Mouse (Mus musculus) ES-E14 (cell line): Measurements from ENCODE around the gene Nlrp4c. TPM values are rescaled to one million over a fixed set of nuclear protein-coding genes. Genes with fewer than 3 reads are reported as not detected.
"Not testable (repeated sequence)": the region's sequence is repeated elsewhere in the genome, so short reads cannot be mapped to it uniquely, and the experiment has no call there.

ENCODE experiments used
- DNase-seq: peaks from one replicate; pipeline ENCODE4 v3.0.0-alpha.2; 2013; ENCODE audit warnings: low read depth, low spot score
- H3K27ac ChIP-seq: 2 replicates; pipeline ENCODE4 v1.5.1; 2012; ENCODE audit warnings: low read depth, mild to moderate bottlenecking, low read length, moderate library complexity, mixed read lengths; ENCODE audit not compliant: poor library complexity, insufficient read depth, severe bottlenecking
- H3K36me3 ChIP-seq: 2 replicates; pipeline ENCODE4 v1.6.1; 2012; ENCODE audit warnings: mild to moderate bottlenecking, low read length, moderate library complexity, mixed read lengths; ENCODE audit not compliant: control insufficient read depth, poor library complexity, insufficient read depth, severe bottlenecking
- H3K4me1 ChIP-seq, 2 experiments: fragments of 150-350 bp in 1 of 2; sonication (generic) in 1 of 2; 2 replicates each; pipeline ENCODE4 v1.6.1; 2012; ENCODE audit warnings: low read length in 2 of 2, mild to moderate bottlenecking in 1 of 2, mixed read lengths in 1 of 2; ENCODE audit not compliant: control insufficient read depth in 2 of 2, insufficient read depth in 2 of 2, poor library complexity in 1 of 2
- H3K4me3 ChIP-seq, 2 experiments: fragments of 150-350 bp in 1 of 2; sonication (generic) in 1 of 2; 2 replicates each; pipeline ENCODE4 v1.5.1; 2012; ENCODE audit warnings: low read length in 2 of 2, low read depth in 1 of 2, mild to moderate bottlenecking in 1 of 2, mixed read lengths in 1 of 2; ENCODE audit not compliant: insufficient read depth in 1 of 2, poor library complexity in 1 of 2, severe bottlenecking in 1 of 2
- H3K9ac ChIP-seq: 2 replicates; pipeline ENCODE4 v1.6.1; 2012; ENCODE audit warnings: low read depth, mild to moderate bottlenecking, low read length, mixed read lengths; ENCODE audit not compliant: poor library complexity, insufficient read depth, severe bottlenecking
- H3K9me3 ChIP-seq: fragments of 150-350 bp; sonication (generic); 2 replicates; pipeline ENCODE4 v1.6.1; 2012; ENCODE audit warnings: low read depth, mild to moderate bottlenecking, low read length; ENCODE audit not compliant: control insufficient read depth, insufficient read depth
- CHD2 ChIP-seq: IDR thresholded peaks from 2 replicates; pipeline ENCODE4 v1.6.1; 2014; ENCODE audit warnings: mild to moderate bottlenecking, low read depth, low read length, inconsistent platforms
- HCFC1 ChIP-seq: IDR thresholded peaks from 2 replicates; pipeline ENCODE4 v1.6.1; 2012; ENCODE audit warnings: low read length, inconsistent platforms, borderline replicate concordance; ENCODE audit not compliant: insufficient read depth
- MAFK ChIP-seq: IDR thresholded peaks from 2 replicates; pipeline ENCODE4 v1.6.1; 2014; ENCODE audit warnings: mild to moderate bottlenecking, low read depth, low read length, inconsistent platforms; ENCODE audit not compliant: insufficient read depth
- ZC3H11A ChIP-seq: IDR thresholded peaks from 2 replicates; pipeline ENCODE4 v1.6.1; 2012; ENCODE audit warnings: low read depth, mild to moderate bottlenecking, inconsistent platforms, low read length, borderline replicate concordance
- ZNF384 ChIP-seq: IDR thresholded peaks from 2 replicates; pipeline ENCODE4 v1.6.1; 2012; ENCODE audit warnings: low read depth, low read length, inconsistent platforms
- in situ Hi-C, 2 experiments: fragments of 600-800 bp; cut with MboI; formaldehyde crosslinking; loops; one replicate each; pipeline ENCODE4 v1.15.1; 2025; ENCODE audit warnings: low sequenced_read_pairs in 2 of 2, inconsistent platforms in 1 of 2; ENCODE audit not compliant: unreplicated experiment in 2 of 2
- total RNA-seq: library from RNA; depleted of rRNA; stranded (reverse); fragments of 300-350 nt; gene quantifications from 2 replicates; pipeline ENCODE4 v1.2.3, GENCODE M21; 2012; rRNA removed

Gene Nlrp4c
- 0.69 and 5.5 TPM in 2 replicates for total RNA-seq

DNA sequence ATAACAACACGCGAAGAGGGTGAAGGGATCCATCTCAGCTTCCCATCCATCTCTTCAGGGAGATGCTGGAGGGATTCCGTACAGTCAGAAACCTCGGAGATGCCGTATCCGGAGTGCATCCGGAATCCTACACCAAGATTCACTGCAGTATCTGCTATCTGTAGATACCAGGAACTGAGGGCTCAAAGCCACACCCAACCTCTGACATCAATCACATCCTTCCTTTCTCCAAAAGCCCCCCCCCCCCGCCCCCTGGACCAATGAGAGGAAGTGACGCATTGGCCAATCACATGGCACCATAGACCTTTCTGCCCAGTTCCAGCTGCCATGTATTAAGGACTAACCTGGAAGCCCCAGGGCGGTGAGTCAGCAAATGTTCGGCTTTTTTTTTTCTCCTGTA, at the start of gene Nlrp4c:
Gene Nlrp4c (plus strand): TSS at position 301 of the 400 bp plus-strand sequence.
- TF ChIP-seq MAFK (no peak), CHD2 (no peak), ZNF384 (no peak), ZC3H11A (no peak), HCFC1 (no peak)

DNA sequence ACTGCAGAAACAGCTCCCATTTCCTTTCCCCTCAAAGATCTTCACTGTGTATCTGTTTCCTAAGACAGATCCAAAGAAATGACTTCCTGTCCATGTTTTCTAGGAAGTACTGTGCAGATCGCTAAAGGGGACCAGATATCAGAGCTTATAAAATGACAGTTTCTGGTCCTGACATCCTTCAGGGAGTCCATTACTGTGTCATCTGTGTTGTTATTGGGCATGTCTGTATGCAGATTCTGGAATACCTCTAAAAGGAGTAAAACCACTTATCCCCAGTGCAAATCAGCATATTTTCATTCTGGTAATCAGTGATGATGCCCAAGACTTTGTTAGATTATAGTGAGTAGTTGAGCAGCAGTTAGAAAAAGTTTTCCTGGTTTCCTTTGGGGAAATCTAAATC, 34.1 kb upstream of the Nlrp4c start, which contains the start of gene Vmn1r65:
Gene Vmn1r65 (minus strand): TSS at position 101 of the 400 bp plus-strand sequence.
- no peak for DNase-seq
- Histone ChIP-seq H3K9ac (no peak within 1 kb of the TSS), H3K4me3 (no peak within 1 kb of the TSS), H3K4me1 (no peaks in the 10 kb centered on the region), H3K9me3 (no peaks in the 10 kb centered on the region), H3K27ac (no peak within 1 kb of the TSS), H3K36me3 (no peaks in the 10 kb centered on the region; the same call in 1 of the 2 replicates)
- TF ChIP-seq CHD2, result no peak
- TF ChIP-seq HCFC1, result no peak
- TF ChIP-seq ZNF384, result no peak
- TF ChIP-seq ZC3H11A, result no peak
- TF ChIP-seq MAFK, result no peak
- in situ Hi-C loops, result no loop called here

More for the DNA sequence above, at the start of gene Nlrp4c:
- Histone ChIP-seq H3K9me3 (no peaks in the 10 kb centered on the region), H3K4me3 (no peak within 1 kb of the TSS), H3K9ac (no peak within 1 kb of the TSS), H3K36me3 (no peaks in the 10 kb centered on the region), H3K4me1 (no peaks in the 10 kb centered on the region), H3K27ac (no peak within 1 kb of the TSS)
- in situ Hi-C loops, result no loop called here
- no peak for DNase-seq

DNA sequence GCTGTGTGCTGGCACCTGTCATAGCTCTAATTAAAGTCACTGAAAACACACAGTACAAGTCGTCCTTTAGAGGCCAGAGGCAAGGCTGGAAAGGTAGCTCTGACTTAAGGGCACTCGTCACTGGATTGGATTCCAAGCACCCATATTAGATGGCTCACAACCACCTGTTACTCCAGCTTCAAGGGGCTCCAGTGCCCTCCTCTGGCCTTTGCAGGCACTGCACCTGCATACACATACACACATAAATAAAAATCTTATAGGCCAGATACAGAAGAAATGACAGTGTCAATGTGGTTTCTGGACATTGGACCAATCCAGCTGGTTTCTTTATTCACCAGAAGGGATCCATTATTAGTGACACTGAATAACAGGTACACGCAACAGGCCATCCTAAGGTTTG, 74.5 kb downstream of the Nlrp4c start:
- Histone ChIP-seq H3K9ac (no peak overlapping the region), H3K4me3 (no peak overlapping the region), H3K36me3 (no peaks in the 10 kb centered on the region), H3K4me1 (no peaks in the 10 kb centered on the region), H3K27ac (no peak overlapping the region), H3K9me3 (no peaks in the 10 kb centered on the region)
- TF ChIP-seq ZC3H11A, result 0 out of 2 replicates have a peak, but pooled peaks have one; percentile 40
- TF ChIP-seq CHD2, result no peak
- DNase-seq, result no peak
- in situ Hi-C loops, result no loop called here

DNA sequence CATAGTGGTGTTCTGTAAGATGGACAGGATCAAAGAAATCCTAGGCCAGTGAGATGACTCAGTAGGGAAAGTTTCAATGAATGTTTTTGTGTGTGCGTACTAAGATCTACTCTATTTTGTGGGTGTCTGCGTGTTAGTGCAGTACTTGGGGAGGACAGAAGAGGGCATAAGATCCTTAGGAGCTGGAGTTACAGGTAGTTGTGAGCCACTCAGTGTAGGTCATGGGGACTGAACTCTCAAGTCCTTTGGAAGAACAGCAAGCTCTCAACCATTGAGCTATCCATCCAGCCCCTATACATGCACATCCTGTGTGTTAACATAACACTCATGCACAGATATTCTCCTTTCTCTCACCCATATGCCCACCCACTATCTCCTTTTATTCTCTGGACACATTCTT, 75.1 kb downstream of the Nlrp4c start:
- in situ Hi-C loops, result loop anchor here in 1 of 2 experiments (10.0 kb wide), 1 partner anchor 75 kb away; the partner anchor contains the start of gene Galp
- not testable (repeated sequence) for DNase-seq

DNA sequence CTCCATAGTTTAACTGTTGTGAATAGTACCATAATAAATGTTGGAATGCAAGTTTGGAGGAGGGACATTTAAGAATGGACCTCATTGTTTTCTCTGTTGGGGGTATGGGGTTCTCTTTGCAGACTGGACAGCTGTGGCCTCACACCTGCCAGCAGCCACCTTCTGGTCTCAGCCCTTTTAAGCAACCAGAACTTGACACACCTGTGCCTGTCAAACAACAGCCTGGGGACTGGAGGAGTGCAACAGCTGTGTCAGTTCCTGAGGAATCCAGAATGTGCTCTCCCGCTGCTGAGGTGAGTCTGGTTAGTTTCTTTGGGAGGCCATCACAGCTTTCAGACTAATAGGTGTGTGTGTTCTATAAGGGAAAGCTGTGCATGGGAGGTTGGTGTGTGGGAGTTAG, 76.2 kb downstream of the Nlrp4c start:
- H3K4me3 ChIP-seq, H3K9ac ChIP-seq, DNase-seq, H3K27ac ChIP-seq, H3K9me3 ChIP-seq, H3K4me1 ChIP-seq, H3K36me3 ChIP-seq: not testable (repeated sequence)
- in situ Hi-C loops, result loop anchor here in 1 of 2 experiments (10.0 kb wide), 1 partner anchor 74 kb away; the partner anchor contains the start of gene Galp

More for the DNA sequence above, 75.1 kb downstream of the Nlrp4c start:
- not testable (repeated sequence) for H3K27ac ChIP-seq, H3K36me3 ChIP-seq, H3K4me3 ChIP-seq, H3K9ac ChIP-seq, H3K9me3 ChIP-seq, H3K4me1 ChIP-seq
